Mouse (Mus musculus) cortical plate, adult 2 months (tissue): ENCODE results near the gene Dnajb4. TPM values are rescaled to one million over a fixed set of nuclear protein-coding genes. Genes with fewer than 3 reads are reported as not detected.
A peak's percentile ranks its signal among the peaks of the same experiment; 100 is the strongest.

ENCODE experiments used
- H3K27ac ChIP-seq: fragments of 200-500 bp; 2 replicates; pipeline ENCODE4 v1.5.1; 2012; ENCODE audit warnings: low read length, control low read depth, inconsistent platforms; ENCODE audit not compliant: insufficient read depth
- H3K4me1 ChIP-seq: fragments of 200-500 bp; 2 replicates; pipeline ENCODE4 v1.6.1; 2011; ENCODE audit warnings: low read length; ENCODE audit not compliant: control insufficient read depth, insufficient read depth
- H3K4me3 ChIP-seq: fragments of 200-500 bp; 2 replicates; pipeline ENCODE4 v1.5.1; 2011; ENCODE audit warnings: mild to moderate bottlenecking, low read length, control low read depth; ENCODE audit not compliant: insufficient read depth
- CTCF ChIP-seq: fragments of 200-500 bp; IDR thresholded peaks from 2 replicates; pipeline ENCODE4 v1.5.1; 2011; ENCODE audit warnings: mild to moderate bottlenecking, control low read depth, low read length; ENCODE audit not compliant: insufficient read depth; ENCODE audit errors: extremely low read depth
- POLR2A ChIP-seq: fragments of 200-500 bp; IDR thresholded peaks from 2 replicates; pipeline ENCODE4 v1.6.1; 2011; ENCODE audit warnings: mild to moderate bottlenecking, low read length, control low read depth; ENCODE audit not compliant: insufficient read depth; ENCODE audit errors: extremely low read depth
- polyA plus RNA-seq: library from polyadenylated mRNA; depleted of rRNA; stranded (reverse); fragments of >200 nt; gene quantifications from 2 replicates; pipeline ENCODE4 v1.2.3, GENCODE M21; 2012

The Dnajb4 gene
- polyA plus RNA-seq, 1 experiment, result 50.8 TPM

- no peak overlapping the region for H3K27ac ChIP-seq
- no peak for TF ChIP-seq CTCF
- TF ChIP-seq POLR2A, result no peak
- H3K4me1 ChIP-seq, result no peaks in the 10 kb centered on the region
- H3K4me3 ChIP-seq, result no peak overlapping the region
Observed at GRCm38 (mm10) chr3:152235805-152236204, 25.7 kb upstream of the Dnajb4 start.

GRCm38 (mm10) chr3:152235238-152235637 lies 25.1 kb upstream of the Dnajb4 start:
- Histone ChIP-seq H3K4me3 (no peak overlapping the region), H3K27ac (no peak overlapping the region), H3K4me1 (no peaks in the 10 kb centered on the region)
- TF ChIP-seq POLR2A (no peak), CTCF (no peak)

GRCm38 (mm10) chr3:152231333-152232100 lies 21.4 kb upstream of the Dnajb4 start:
- Histone ChIP-seq H3K27ac (no peak overlapping the region), H3K4me1 (no peaks in the 10 kb centered on the region), H3K4me3 (no peak overlapping the region)
- no peak for TF ChIP-seq CTCF
- TF ChIP-seq POLR2A, result no peak

- Histone ChIP-seq H3K4me3 (no peak overlapping the region), H3K27ac (no peak overlapping the region), H3K4me1 (no peaks in the 10 kb centered on the region)
- no peak for TF ChIP-seq POLR2A
- no peak for TF ChIP-seq CTCF
Observed at GRCm38 (mm10) chr3:152229271-152229670, 19.2 kb upstream of the Dnajb4 start.

GRCm38 (mm10) chr3:152228843-152229242 lies 18.7 kb upstream of the Dnajb4 start:
- no peak for TF ChIP-seq POLR2A
- no peak for TF ChIP-seq CTCF
- Histone ChIP-seq H3K4me3 (no peak overlapping the region), H3K4me1 (no peaks in the 10 kb centered on the region), H3K27ac (no peak overlapping the region)

GRCm38 (mm10) chr3:152225906-152226305 lies 15.8 kb upstream of the Dnajb4 start:
- no peak for TF ChIP-seq POLR2A
- TF ChIP-seq CTCF, result no peak
- Histone ChIP-seq H3K4me1 (no peaks in the 10 kb centered on the region), H3K27ac (no peak overlapping the region), H3K4me3 (no peak overlapping the region)

- no peak for TF ChIP-seq POLR2A
- TF ChIP-seq CTCF, result no peak
- H3K27ac ChIP-seq, result no peak overlapping the region
- no peak overlapping the region for H3K4me3 ChIP-seq
- H3K4me1 ChIP-seq, result no peaks in the 10 kb centered on the region
Observed at GRCm38 (mm10) chr3:152224918-152225317, 14.8 kb upstream of the Dnajb4 start.

GRCm38 (mm10) chr3:152213416-152213815 lies 3.3 kb upstream of the Dnajb4 start:
- Histone ChIP-seq H3K4me3 (no peak overlapping the region), H3K27ac (no peak overlapping the region), H3K4me1 (peaks cover 7% of the 10 kb centered on the region)
- TF ChIP-seq POLR2A (no peak), CTCF (no peak)

- Histone ChIP-seq H3K4me3 (peak overlapping the region; percentile 79), H3K27ac (no peak overlapping the region), H3K4me1 (peaks cover 7% of the 10 kb centered on the region)
- TF ChIP-seq POLR2A (no peak), CTCF (no peak)
Observed at GRCm38 (mm10) chr3:152211731-152212279, 1.7 kb upstream of the Dnajb4 start.
